Mouse (Mus musculus) testis, adult 2 months (tissue): Measurements from ENCODE around the gene Hoxa1.

Experiments
- CTCF ChIP-seq: fragments of 200-500 bp; IDR thresholded peaks from 2 replicates; pipeline ENCODE4 v1.5.1; 2012; ENCODE audit warnings: low read depth, mild to moderate bottlenecking, inconsistent platforms, low read length, moderate library complexity; ENCODE audit not compliant: control insufficient read depth, insufficient read depth, insufficient replicate concordance
- POLR2A ChIP-seq: fragments of 200-500 bp; IDR thresholded peaks from 2 replicates; pipeline ENCODE4 v1.6.1; 2012; ENCODE audit warnings: low read depth, mild to moderate bottlenecking, inconsistent platforms, low read length, moderate library complexity; ENCODE audit not compliant: control insufficient read depth

- TF ChIP-seq POLR2A (no peak), CTCF (no peak)
These were observed 446 bp downstream of the Hoxa1 start for GRCm38 (mm10) chr6:52157466-52158275.
